Mouse (Mus musculus) layer of hippocampus, postnatal 14 days (tissue): ENCODE data around the gene Icmt. TPM values are rescaled to one million over a fixed set of nuclear protein-coding genes. Genes with fewer than 3 reads are reported as not detected.

ENCODE experiments used
- DNase-seq, 2 experiments: peaks; one replicate each; pipeline ENCODE4 v3.0.0; 2021 to 2022; ENCODE audit warnings: low spot score in 2 of 2, mixed read lengths in 1 of 2
- total RNA-seq, 2 experiments: library from RNA; stranded (reverse); gene quantifications; 2 replicates each; pipeline ENCODE4 v1.2.3; 2021

Gene Icmt
- total RNA-seq, 2 experiments from 2014 or later, result 33.8 to 34.6 TPM

DNA sequence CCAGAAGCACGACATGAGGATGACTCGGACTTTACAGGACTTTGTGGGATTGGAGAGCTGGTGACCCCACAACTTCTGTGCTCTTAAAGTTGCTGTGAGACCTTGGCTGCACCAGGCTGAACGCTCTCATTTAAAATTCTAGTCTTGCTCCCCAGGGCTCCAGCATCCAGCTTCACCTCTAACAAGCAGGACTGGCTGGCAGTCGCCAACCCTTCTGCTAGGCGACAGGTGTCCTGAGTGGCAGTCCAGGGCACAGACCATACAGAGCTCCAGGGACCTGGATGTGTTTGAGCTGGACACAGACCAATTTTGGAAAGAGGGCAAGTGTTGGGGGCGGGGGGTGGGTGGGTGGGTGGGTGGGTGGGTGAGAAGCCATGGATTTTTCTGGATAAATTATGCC, 40.7 kb downstream of the Icmt start:
- no peak for DNase-seq

DNA sequence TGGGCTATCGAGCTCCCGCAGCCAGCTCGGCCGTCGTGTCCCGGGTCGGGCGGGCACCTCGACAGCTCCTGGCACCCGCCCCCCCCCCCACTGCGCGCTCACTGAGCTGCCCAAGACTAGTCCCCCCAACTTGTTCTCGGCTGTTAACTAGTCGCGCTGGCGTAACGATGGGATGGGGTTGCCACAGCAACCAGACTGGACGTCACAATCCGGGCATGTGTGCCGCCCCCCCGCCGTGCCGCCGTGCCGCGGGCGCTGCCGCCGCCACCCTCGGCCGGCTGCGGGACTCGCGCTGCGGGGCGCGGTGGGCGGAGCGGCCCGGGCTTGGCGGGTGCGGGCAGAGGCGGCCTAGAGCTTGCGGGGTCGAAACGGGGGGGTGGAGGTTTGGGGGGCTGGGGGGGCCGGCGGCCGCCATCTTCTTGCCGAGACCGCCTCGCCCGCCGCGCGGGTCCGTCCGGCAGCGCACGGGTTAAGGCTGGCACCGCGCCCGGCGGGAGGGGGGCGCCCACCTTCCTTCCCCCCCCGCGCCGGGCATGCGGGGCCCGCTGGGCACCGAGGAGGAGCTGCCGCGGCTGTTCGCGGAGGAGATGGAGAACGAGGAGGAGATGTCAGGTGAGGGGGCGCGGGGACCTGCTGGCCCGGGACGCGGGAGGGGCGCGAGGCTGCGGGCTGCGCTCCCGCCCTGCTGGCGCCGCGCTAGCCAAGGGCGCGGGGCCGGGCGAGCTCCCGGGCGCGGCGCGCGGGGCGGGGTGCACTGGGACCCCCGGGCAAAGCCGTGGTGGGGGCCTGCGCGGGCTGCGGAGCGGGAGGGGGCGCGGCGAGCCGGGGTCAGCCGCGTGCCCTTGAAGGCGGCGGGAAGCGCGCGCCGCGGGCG, 41.6 kb downstream of the Icmt start, which contains the start of gene Chd5:
Gene Chd5 (plus strand): TSS at position 233 of the 874 bp plus-strand sequence.
- DNase-seq, result peak; percentile 55 to 60

DNA sequence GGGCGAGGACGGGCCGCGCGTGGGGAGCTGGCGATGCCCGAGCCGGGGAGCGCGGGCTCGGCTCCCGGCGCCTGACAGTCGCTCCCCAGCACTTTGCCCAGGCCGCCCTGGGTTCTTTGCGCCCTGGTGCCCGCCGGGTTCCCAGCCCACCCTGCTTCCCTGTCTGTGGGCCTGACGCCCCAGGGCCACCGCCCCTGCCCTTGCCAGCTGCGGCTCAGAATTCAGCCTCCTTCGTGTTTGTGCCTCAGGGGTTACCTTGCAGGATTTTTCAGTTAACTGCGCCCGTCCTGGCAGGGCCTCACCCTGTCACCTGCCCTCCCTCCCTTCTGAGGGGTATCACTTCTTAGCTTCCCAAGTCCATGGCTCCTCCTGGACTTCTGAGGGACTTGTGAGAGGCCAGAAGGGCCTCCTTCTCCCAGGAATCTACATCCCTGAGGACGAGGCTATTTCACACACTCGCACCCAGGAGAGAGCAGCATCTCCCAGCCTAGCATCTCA, 42.3 kb downstream of the Icmt start:
- DNase-seq, result no peak

DNA sequence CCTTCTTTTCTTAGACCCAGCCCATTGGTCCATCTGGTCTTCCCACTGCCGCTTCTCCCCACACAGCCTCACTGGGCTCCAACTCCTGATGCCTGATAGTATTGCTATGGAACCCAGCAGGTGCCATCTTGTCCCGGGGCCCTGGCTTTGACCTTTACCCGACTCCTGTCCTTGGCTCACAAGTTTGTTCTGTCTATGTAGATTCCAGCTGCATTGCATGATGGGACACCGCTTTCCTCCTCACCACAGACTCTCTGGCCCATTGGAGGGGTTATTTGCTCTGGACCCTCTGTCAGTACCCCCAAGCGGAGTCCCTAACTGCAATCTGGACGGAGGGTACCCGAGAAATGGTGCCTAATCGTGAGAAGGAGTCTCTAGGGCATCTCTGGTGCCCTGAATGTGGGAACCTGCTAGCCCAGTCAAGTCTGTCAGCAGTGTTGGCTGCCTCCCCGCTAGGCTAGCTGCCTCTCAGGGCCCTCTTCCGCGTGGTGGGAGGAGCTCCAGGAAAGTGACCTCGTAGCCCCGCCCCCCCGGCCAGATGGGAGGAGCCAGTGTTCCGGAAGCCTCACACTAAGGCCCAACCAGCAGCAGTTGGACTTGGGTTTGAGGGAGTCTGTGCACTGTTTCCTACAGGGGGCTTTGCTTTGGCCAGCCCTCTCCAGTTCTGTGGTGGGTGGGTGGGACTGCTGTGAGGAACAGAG, 43.7 kb downstream of the Icmt start:
- no peak for DNase-seq

- DNase-seq, result no peak
Observed at GRCm38 (mm10) chr4:152343296-152343695, 46.3 kb downstream of the Icmt start.

- DNase-seq, result no peak
Observed at GRCm38 (mm10) chr4:152344651-152345050, 47.6 kb downstream of the Icmt start.

- DNase-seq, result no peak
Observed at GRCm38 (mm10) chr4:152345120-152345889, 48.3 kb downstream of the Icmt start.

DNA sequence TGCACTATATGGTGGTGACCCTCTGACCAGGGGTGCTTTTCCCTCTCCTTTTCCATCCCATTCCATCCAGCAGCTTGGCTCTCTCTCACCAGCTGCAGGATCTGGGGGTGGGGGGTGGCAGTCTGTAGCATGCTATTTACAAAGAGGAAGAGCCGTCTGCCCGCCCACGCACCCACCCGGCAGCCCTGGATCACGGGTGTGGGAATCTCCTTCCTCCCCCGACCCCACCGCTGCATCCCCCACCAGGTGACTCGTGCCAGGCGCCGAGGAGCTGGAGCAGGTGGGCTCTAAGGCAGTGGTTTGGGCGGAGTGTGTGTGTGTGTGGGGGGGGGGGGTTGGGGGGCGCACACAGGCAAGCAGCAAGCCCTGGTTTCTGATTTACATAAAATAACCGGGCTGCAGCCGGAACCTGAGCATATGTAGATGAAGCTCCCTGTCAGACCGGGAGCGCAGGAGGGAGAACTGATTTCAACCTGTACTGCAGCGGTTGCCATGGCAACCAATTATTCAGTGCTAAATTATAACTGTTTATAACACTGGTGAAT, 52.9 kb downstream of the Icmt start:
- peak; percentile 42 to 81 for DNase-seq

DNA sequence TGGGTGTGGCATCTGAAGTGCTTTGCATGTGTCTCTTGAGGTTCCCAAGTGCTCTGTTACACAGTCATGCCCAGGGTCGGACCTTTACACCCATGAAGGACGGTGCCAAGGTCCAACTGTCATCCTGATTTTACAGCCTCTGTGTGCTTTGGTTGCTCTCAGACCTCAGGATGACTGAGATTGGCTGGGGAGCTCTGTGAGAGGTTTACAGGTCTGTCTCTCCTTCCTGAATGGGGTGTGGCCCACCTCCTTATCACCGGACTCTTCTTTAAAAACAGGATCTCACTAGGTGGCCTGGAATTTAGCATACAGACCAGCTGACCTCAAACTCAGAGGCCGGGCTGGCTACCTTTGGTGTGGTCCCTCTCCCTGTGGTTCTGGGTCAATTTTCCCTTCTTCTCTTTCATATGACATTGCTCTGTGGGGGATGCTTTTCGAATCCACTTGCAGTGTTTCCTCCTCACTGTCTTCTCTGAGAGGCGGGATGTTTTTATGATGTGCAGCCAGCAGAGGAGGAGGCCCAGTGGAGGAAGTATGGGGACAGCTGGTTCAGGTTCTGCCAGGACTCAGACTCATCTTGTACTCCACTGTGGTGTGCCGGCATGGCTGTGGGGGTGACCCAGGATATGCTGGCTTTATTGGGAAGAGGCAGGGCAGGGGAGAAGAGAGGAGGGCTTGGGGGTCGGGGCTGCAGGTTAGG, 53.8 kb downstream of the Icmt start:
- DNase-seq, result no peak

- DNase-seq, result no peak
Observed at GRCm38 (mm10) chr4:152351422-152352305, 54.6 kb downstream of the Icmt start.

GRCm38 (mm10) chr4:152353886-152354637, 57.0 kb downstream of the Icmt start:
- no peak for DNase-seq

- DNase-seq, result no peak
Observed at GRCm38 (mm10) chr4:152355672-152356071, 58.6 kb downstream of the Icmt start.

Other genes with a start within 250 kb of the Icmt start
- 100 to 1,000 TPM; 106 to 115 TPM for gene Plekhg5, start 224.7 kb upstream of the Icmt start, total RNA-seq
- 10 to 100 TPM; 17.7 to 25.6 TPM for gene Tnfrsf25, start 181.3 kb upstream of the Icmt start, total RNA-seq
- under 1 TPM; 0.57 to 0.94 TPM for gene Espn, start 144.9 kb upstream of the Icmt start, total RNA-seq
- gene Hes2, start 138.4 kb upstream of the Icmt start, total RNA-seq, result not detected
- gene Acot7, start 119.1 kb upstream of the Icmt start, total RNA-seq, result 100 to 1,000 TPM; 352 to 388 TPM
- gene Gpr153, start 23.0 kb upstream of the Icmt start, total RNA-seq, result 10 to 100 TPM in 1 of 2 experiments, 1 to 10 TPM in 1; 8.9 to 14.4 TPM
- gene Hes3, start 5.6 kb upstream of the Icmt start, total RNA-seq, result not detected
- 1 to 10 TPM; 2.6 to 6.0 TPM for gene Rnf207, start 21.8 kb downstream of the Icmt start, total RNA-seq
- 100 to 1,000 TPM; 227 to 233 TPM for gene Rpl22, start 28.5 kb downstream of the Icmt start, total RNA-seq
- gene Chd5, start 41.4 kb downstream of the Icmt start, total RNA-seq, result 100 to 1,000 TPM; 140 to 154 TPM
- gene Nphp4, start 179.5 kb downstream of the Icmt start, total RNA-seq, result 10 to 100 TPM; 24.0 to 25.1 TPM
- 100 to 1,000 TPM; 423 to 447 TPM for gene Kcnab2, start 180.6 kb downstream of the Icmt start, total RNA-seq